Mouse (Mus musculus) liver, embryonic 14.5 days (tissue): ENCODE results near the gene Cct8l1. TPM values are rescaled to one million over a fixed set of nuclear protein-coding genes. Genes with fewer than 3 reads are reported as not detected.

Experiments used
- ATAC-seq: fragments of 200-750 bp; cut with Nextera tagmentation; 2 replicates; pipeline ENCODE4 v1.8.0; 2017; ENCODE audit warnings: moderate number of reproducible peaks, mild to moderate bottlenecking, moderate library complexity; ENCODE audit not compliant: insufficient read depth
- DNase-seq, 3 experiments: peaks; one replicate each; pipeline ENCODE4 v3.0.0-alpha.2; 2012 to 2013; ENCODE audit warnings: low read depth in 3 of 3, low spot score in 3 of 3
- H3K27ac ChIP-seq: fragments of 300-500 bp; sonication (generic); 2 replicates; pipeline ENCODE4 v1.5.1; 2014; ENCODE audit warnings: moderate library complexity, mild to moderate bottlenecking, control low read depth, inconsistent platforms
- H3K27me3 ChIP-seq: fragments of 300-500 bp; sonication (generic); 2 replicates; pipeline ENCODE4 v1.6.1; 2014; ENCODE audit warnings: mild to moderate bottlenecking, low read length, moderate library complexity; ENCODE audit not compliant: control insufficient read depth, insufficient read depth
- H3K36me3 ChIP-seq: fragments of 300-500 bp; sonication (generic); replicated peaks from 2 replicates; pipeline ENCODE4 v1.6.1; 2014; ENCODE audit warnings: low read depth; ENCODE audit not compliant: control insufficient read depth, insufficient read depth
- H3K4me1 ChIP-seq, 2 experiments: fragments of 200-500 bp in 1 of 2; fragments of 300-500 bp in 1 of 2; sonication (generic) in 1 of 2; replicated peaks; 2 replicates each; pipeline ENCODE4 v1.6.1; 2012 to 2014; ENCODE audit warnings: antibody characterized with exemption in 1 of 2, inconsistent platforms in 1 of 2, low read length in 1 of 2; ENCODE audit not compliant: control insufficient read depth in 2 of 2, insufficient read depth in 2 of 2
- H3K4me2 ChIP-seq: fragments of 300-500 bp; sonication (generic); 2 replicates; pipeline ENCODE4 v1.6.1; 2014; ENCODE audit warnings: low read depth, mild to moderate bottlenecking, control low read depth, moderate library complexity
- H3K4me3 ChIP-seq, 2 experiments: fragments of 200-500 bp in 1 of 2; fragments of 300-500 bp in 1 of 2; sonication (generic) in 1 of 2; 2 replicates each; pipeline ENCODE4 v1.5.1; 2012 to 2014; ENCODE audit warnings: low read depth in 2 of 2, low read length in 2 of 2, mild to moderate bottlenecking in 2 of 2, control low read depth in 1 of 2, inconsistent platforms in 1 of 2, moderate library complexity in 1 of 2; ENCODE audit not compliant: insufficient read depth in 1 of 2
- H3K9ac ChIP-seq: fragments of 300-500 bp; sonication (generic); replicated peaks from 2 replicates; pipeline ENCODE4 v1.6.1; 2014; ENCODE audit warnings: mild to moderate bottlenecking, control low read depth, moderate library complexity
- H3K9me3 ChIP-seq: fragments of 300-500 bp; sonication (generic); 2 replicates; pipeline ENCODE4 v1.6.1; 2016; ENCODE audit warnings: low read length, mixed read lengths; ENCODE audit not compliant: control insufficient read depth
- CTCF ChIP-seq: IDR thresholded peaks from 2 replicates; pipeline ENCODE4 v1.5.1; 2016; ENCODE audit warnings: antibody characterized with exemption, low read depth, control low read depth
- EP300 ChIP-seq: IDR thresholded peaks from 2 replicates; pipeline ENCODE4 v1.6.1; 2016; ENCODE audit warnings: antibody characterized with exemption, low read depth
- WGBS: fragments of 180-500 bp; shearing (Covaris S2); extraction: QIAGEN DNeasy Blood & Tissue Kit; methylation state at CpG from one replicate; pipeline ENCODE4 v1.1.7; 2014; ENCODE audit not compliant: insufficient replicate concordance; 5-methylcytosine and 5-hydroxymethylcytosine counted together
- polyA plus RNA-seq, 2 experiments: library from polyadenylated mRNA; depleted of rRNA in 1 of 2; stranded (reverse) in 1 of 2; unstranded in 1 of 2; fragments of >200 nt; fragmentation: Nextera tagmentation in 1 of 2; extraction: Ambion mirVana in 1 of 2; gene quantifications; 2 replicates each; pipeline versions ENCODE4 v1.2.1 to v1.2.3; 2012 to 2014

Cct8l1 gene
- polyA plus RNA-seq, 2 experiments, result not detected

DNA sequence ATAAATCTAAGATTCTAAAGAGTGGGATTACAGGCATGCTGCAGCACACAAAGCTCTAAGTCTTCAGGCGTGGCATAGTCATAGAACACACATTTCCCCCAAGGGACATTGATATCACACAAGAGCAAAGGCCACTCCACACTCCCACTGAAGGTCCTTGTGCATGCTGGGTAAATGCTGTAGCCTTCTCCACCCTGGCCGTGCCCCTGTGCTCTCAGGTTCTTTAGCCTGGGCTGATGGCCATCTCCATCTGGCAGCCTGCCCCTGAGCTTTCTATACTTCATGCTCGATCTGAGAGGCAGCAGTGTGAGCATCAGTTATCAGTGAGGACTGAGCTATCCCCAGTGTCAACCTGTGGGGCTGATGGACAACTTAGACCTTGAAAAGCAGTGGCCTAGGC, 4.0 kb downstream of the Cct8l1 start:
- ATAC-seq (no peak), DNase-seq (no peak)
- Histone ChIP-seq H3K36me3 (no peaks in the 10 kb centered on the region), H3K4me2 (no peak overlapping the region), H3K9me3 (no peaks in the 10 kb centered on the region), H3K27me3 (no peaks in the 10 kb centered on the region), H3K27ac (no peak overlapping the region), H3K9ac (no peak overlapping the region), H3K4me3 (no peak overlapping the region), H3K4me1 (no peaks in the 10 kb centered on the region)
- TF ChIP-seq EP300, result no peak
- TF ChIP-seq CTCF, result no peak
- WGBS, result 47% methylated on average over 3 of the region's 3 CpGs

- Histone ChIP-seq H3K9me3 (no peaks in the 10 kb centered on the region), H3K4me3 (no peak overlapping the region), H3K27ac (no peak overlapping the region), H3K9ac (no peak overlapping the region), H3K36me3 (no peaks in the 10 kb centered on the region), H3K4me2 (no peak overlapping the region), H3K4me1 (peaks cover 4 to 5% of the 10 kb centered on the region in 2 experiments; a peak in 3 of 4 replicates), H3K27me3 (no peaks in the 10 kb centered on the region)
- 54% methylated on average over 5 of the region's 5 CpGs for whole genome bisulfite sequencing
- DNase-seq (no peak), ATAC-seq (no peak)
- TF ChIP-seq EP300, result no peak
- no peak for TF ChIP-seq CTCF
These were observed 5.6 kb downstream of the Cct8l1 start for GRCm38 (mm10) chr5:25521461-25521860.

DNA sequence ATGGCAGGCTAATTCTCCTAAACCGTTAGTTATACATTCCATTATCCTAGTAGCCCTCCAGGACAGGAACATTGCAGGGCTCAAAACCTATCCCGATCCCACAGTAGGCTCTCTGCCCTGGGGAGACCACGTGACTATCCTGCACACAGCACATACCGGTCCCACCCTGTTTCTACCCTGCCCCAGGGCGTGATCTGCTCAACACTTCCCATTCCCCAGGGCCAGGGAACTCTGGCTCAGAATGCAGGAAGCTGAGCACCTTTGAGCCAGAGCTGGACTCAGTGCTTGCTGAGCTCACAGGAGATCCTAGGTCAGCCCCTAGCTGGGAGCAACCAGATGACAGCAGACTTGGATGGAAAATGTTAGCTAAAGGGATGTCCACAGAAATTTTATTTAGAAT, 10.2 kb downstream of the Cct8l1 start:
- ATAC-seq, result no peak
- WGBS, result 36% methylated on average over 5 of the region's 5 CpGs
- Histone ChIP-seq H3K27me3 (no peaks in the 10 kb centered on the region), H3K9me3 (no peaks in the 10 kb centered on the region), H3K4me1 (peaks cover 4 to 13% of the 10 kb centered on the region in 2 experiments; a peak in 3 of 4 replicates), H3K9ac (no peak overlapping the region), H3K27ac (no peak overlapping the region), H3K4me2 (no peak overlapping the region), H3K36me3 (no peaks in the 10 kb centered on the region), H3K4me3 (no peak overlapping the region)
- TF ChIP-seq EP300 (no peak), CTCF (no peak)
- no peak for DNase-seq

DNA sequence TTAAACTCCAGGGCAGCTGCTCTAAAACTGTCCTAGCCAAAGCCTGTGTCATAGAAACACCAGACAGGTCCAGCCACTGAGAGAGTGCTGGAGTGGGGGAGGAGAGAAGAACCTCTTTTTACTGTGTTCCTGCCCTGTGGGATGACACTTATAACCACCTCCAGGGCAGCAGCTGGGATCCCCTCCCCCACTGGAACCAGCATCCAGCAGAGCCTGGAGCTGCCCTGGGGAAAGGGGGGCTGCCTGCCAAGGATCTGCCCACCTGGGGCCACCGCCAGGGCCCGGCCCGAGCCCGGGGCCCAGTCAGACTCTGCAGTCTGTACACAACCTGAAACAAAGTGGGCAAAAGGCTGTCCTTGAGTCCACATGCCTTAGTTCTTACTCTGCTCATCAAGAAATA, 11.1 kb downstream of the Cct8l1 start:
- Histone ChIP-seq H3K27me3 (no peaks in the 10 kb centered on the region), H3K4me2 (no peak overlapping the region), H3K27ac (no peak overlapping the region), H3K36me3 (no peaks in the 10 kb centered on the region), H3K4me3 (no peak overlapping the region), H3K4me1 (peaks cover 4 to 13% of the 10 kb centered on the region in 2 experiments; a peak in 3 of 4 replicates), H3K9ac (no peak overlapping the region), H3K9me3 (no peaks in the 10 kb centered on the region)
- DNase-seq (no peak), ATAC-seq (no peak)
- TF ChIP-seq CTCF, result no peak
- no peak for TF ChIP-seq EP300
- WGBS, result 71% methylated on average over 4 of the region's 4 CpGs

GRCm38 (mm10) chr5:25527971-25528370, 12.1 kb downstream of the Cct8l1 start:
- no peak for TF ChIP-seq EP300
- TF ChIP-seq CTCF, result no peak
- Histone ChIP-seq H3K4me2 (no peak overlapping the region), H3K4me1 (peaks cover 9 to 18% of the 10 kb centered on the region in 2 experiments), H3K9ac (no peak overlapping the region), H3K27ac (no peak overlapping the region), H3K36me3 (no peaks in the 10 kb centered on the region), H3K9me3 (no peaks in the 10 kb centered on the region), H3K27me3 (no peaks in the 10 kb centered on the region), H3K4me3 (no peak overlapping the region)
- WGBS, result 93% methylated on average over 1 of the region's 1 CpGs
- DNase-seq (no peak), ATAC-seq (no peak)
